Mouse (Mus musculus) lung, postnatal 36 days (tissue): ENCODE data around the gene Itih2.

Source experiments
- DNase-seq: peaks from one replicate; pipeline ENCODE4 v3.0.0; 2022; ENCODE audit warnings: mixed read lengths

The Itih2 gene

DNA sequence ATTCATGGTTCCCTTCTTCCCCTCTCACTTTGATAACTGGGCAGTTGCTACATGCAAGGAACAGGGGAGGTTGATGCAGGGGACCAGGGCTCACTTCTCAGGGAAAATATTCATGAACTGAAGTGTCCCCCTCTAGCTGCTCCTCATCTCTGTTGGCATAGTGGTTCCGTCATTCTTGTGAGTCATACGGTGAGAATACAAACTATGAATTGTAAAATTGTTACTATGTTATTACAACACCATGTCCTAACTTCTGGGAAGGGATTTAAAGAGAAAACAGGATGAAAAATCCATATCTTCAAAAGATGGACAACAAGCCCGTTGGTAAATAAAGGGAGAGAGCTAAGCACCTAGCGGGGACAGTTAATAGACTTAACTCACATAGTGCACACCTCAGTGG lies at the start of gene Itih2:
Gene Itih2, minus strand, starts transcription at position 101 of the 400 bp plus-strand sequence.
- DNase-seq = no peak

GRCm38 (mm10) chr2:10169991-10170390 lies 38.8 kb upstream of the Itih2 start:
- DNase-seq = no peak

GRCm38 (mm10) chr2:10168016-10168415 lies 36.8 kb upstream of the Itih2 start:
- DNase-seq = no peak

DNA sequence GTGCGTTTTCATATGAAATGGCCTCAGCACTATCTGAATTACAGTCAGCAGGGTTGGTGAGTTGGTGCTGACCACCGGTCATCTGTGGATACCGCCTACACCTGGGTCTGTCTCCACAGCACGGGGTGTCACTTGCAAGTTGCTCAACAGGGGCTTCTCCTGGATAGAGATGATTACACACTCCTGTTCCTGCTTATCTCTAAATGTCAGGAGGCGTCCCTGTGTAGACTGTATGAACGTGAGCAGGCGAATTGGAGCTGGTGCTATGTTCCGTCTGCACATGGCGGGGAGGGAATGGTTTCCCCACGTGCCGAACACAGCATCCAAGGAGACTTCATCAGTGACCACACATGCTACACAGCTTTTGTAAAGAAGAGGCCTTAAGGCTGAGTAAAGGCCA lies 36.1 kb upstream of the Itih2 start:
- DNase-seq = no peak

GRCm38 (mm10) chr2:10166635-10167034 lies 35.4 kb upstream of the Itih2 start:
- no peak for DNase-seq

- DNase-seq = no peak
Observed at GRCm38 (mm10) chr2:10162011-10162410, 30.8 kb upstream of the Itih2 start.

DNA sequence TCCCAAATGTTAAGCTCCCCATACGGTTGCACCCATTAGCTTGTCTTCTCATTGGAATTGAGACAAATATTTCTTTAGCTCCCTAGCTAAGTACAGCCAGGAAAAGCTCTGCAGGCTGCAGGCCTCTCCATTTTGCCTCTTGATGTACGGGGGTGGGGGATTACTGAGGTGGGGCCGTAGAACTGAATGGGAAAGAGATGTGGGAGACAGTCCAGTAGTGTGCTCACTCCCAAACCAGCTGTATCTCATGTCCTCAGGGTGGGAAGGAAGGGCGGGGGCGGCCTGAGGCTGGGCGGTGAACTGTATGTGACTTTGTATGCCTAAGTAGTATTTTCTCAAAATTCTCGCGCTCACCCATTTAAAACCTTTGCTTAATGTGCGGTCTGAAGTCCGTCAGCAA lies 26.0 kb upstream of the Itih2 start:
- DNase-seq = no peak

GRCm38 (mm10) chr2:10153201-10154075 lies 22.2 kb upstream of the Itih2 start, which contains the start of gene Itih5:
Gene Itih5 (plus strand): TSS chr2:10153571.
- peak; percentile 67 for DNase-seq

- peak; percentile 14 for DNase-seq
Observed at GRCm38 (mm10) chr2:10152590-10152989, 21.4 kb upstream of the Itih2 start.

DNA sequence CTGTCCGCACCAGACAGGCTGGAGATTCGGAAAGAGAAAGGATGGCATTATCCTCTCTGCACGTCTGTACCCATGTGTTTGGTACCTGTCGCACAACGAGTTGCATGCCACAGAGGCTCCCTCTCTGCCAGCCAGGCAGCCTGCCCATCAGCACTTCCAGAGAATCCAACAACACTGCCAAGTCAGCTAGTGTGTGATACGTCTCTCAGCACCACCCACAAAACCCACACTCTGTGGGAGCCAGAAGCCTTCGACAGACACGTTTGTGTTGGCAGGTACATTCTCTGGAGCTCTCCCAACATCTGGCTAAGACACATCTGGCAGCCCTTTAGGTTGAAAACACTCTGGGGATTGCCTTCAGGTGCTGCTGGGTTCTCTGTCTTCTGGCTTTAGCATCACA lies 16.0 kb upstream of the Itih2 start:
- DNase-seq = no peak

GRCm38 (mm10) chr2:10145514-10145913 lies 14.3 kb upstream of the Itih2 start:
- no peak for DNase-seq

DNA sequence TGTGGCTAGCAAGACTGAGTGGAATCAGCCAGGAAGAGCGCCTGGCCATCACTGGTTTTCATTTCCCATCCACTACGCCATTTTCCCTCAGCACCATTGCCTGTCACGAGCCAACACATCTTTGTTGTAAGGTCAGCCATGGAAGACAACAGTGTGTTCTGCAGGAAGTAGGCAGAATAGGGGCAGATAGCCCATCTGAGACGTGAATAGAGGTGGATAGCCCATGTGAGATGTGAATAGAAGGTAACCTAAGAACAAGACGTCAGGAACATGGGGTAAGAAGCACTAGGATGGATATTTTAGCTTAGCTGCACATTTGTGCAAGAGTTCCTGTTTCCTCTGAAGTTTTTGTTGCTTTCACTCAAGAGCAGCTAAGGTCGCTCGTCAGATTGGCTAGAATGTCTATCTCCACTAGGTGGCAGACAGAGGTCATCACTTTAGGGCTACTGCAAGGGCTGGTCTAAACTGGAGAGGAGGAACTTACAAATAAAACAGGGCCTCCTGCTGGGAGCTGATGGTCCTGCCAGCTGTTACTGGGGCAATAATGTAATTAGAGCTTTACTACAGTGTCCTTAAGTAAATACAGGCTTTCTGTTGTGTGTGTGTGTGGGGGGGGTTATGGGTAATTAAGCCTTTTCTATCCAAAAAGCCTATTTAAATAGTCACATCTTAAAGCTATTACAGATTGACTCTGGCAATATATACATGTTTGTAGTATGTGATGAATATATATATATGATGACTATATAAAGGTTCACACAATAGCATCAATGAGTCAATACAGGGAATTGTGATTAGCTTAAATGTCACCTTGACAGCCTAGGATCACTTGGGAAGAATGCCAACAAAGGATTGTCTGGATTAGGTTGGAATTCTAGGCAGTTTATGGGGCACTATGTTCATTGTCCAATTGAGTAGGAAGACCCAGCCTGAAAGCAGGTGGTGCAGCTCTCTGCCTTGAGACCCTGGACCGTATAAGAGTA lies 11.6 kb upstream of the Itih2 start:
- peak; percentile 89 for DNase-seq

DNA sequence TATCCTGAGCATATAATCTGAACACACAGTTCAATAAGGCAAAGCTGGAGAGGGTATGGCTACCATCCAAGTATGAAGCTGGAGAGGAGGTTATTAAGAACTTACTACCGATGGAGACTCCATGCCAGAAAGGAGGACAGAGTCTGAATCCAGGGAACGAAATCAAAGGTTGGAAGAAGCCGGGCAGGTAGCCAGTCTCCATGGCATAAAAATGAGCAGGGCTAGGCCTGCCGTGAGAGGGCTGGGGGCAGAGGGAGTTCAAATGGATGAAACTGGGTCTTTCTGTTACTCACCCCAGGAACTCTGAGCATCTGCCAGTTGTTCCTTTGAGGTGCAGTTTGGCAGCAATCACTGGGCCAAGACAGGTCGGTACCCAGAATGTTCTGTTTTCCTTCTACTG lies 9.3 kb upstream of the Itih2 start:
- no peak for DNase-seq

DNA sequence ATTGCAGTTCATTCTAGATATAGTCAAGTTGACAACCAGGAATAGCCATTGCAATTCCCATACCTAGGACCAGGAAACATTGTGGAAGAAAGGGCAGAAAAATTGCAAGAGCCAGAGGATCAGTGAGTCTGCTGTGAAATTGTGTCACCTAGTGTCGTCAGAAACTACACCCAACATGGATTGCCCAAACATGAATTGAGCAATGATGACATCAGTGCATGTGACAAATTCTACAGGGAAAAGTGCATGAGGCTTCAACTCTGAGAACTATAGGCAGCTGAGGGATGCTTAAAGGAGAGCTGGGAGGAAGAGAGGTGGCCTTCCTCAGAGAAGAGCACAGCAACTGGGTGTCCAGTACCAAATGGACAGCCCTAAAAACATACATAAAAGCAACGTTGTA lies 6.1 kb upstream of the Itih2 start:
- peak; percentile 13 for DNase-seq

DNA sequence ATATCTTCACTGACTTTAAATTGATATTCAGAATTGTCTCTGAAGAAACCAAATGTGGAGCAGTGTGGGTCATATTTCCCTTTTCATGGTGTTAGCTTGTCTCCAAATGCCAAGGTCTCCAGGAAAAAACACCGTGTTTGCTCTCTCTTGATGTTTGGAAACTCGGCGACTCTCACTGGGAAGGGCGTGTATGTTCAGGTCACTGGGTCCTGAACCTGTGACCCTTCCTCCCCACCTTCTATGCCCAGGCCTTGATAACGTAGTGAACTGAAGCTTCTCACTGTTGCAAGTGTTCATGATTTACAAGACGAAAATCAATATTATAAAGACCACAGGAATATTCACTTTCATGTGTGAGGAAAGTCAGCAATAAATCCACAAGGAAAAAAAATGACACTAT lies 2.7 kb upstream of the Itih2 start:
- DNase-seq = no peak

GRCm38 (mm10) chr2:10132128-10132527 lies 932 bp upstream of the Itih2 start:
- no peak for DNase-seq

DNA sequence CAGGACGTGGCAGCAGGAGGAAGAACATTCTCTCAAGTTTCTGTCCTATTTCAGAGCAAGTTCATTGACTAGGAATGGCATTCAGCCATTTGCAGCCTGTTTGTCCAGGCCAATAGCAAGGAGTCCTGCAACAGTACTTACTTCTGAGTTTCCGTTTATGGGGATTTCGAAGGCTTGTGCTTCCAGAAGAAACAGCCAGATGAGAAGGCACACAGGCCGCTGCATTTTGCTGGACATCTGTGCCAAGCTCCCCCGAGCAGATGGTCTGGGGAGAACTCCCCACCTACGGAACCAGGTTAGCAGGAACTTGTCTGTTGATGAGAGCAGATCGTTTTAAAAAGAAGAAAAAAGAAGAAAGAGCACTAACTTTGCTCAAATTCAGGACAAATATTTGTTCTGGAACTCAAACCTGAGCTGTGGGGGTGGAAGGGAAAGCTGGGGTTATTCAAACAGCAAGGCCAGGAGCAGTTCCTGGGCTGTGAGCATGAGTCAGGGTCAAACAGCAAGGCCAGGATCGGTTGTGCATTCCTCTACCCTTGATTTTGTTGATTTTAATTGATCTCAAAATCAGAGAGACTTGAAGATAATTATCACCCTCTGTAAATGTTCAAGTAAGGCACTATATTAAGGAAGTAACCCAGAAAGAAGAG lies 730 bp downstream of the Itih2 start:
- no peak for DNase-seq

DNA sequence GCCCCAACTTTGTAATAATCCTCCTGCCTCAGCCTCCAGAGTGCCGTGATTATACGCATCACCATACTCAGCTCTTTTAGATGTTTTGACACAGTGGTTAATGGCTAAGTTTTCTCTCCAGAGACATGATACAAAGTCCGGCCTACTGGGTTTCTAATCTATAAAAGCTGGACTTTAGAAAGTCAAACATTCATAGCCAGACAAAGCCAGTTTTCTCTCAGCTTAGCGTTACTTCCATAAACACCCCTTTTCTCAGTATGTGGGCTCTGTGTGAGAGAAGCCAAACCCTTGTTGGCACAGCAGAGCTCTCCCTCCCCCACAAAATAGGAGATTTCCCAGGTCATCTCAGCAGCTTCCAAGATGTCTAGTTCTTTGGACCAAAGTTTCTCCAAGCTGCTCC lies 2.6 kb downstream of the Itih2 start:
- no peak for DNase-seq

DNA sequence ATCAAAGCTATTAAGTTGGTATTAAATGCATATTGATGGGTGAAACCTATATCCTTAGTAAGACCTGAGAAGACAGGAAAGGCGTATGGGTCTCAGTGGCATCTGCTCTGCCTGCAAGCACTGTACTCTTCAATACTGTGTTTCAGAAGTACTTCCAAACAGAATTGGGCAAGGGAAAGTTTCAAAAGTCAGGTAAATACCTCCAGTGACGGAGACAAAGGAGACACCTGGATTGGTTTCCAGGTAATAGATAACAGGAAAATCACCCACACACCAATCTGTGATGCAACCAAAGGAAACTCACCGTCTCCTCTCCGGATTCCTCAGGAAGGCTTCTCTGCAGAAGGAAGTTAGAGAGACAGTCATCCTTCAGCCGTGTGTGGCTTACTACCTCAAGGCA lies 3.7 kb downstream of the Itih2 start:
- DNase-seq = no peak

DNA sequence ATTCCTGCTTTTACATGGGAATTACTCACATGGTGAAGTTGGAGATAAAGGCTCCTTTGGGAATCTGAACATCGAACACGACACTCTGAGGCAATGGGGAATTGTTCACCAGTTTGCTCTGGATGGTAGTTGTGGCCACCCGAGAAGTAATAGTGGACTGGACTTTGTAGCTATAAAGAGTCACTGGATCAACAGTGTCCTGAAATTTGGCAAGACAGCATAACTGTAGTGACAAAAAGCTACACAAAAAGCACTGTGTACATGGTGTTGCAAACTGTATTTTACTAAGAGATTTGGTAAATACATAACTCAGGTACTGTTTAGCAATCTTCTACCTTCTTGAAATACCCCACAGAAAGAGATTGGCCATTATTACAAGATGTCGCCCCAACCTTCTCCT lies 5.1 kb downstream of the Itih2 start:
- DNase-seq = no peak

- DNase-seq = no peak
Observed at GRCm38 (mm10) chr2:10121826-10122225, 9.4 kb downstream of the Itih2 start.

DNA sequence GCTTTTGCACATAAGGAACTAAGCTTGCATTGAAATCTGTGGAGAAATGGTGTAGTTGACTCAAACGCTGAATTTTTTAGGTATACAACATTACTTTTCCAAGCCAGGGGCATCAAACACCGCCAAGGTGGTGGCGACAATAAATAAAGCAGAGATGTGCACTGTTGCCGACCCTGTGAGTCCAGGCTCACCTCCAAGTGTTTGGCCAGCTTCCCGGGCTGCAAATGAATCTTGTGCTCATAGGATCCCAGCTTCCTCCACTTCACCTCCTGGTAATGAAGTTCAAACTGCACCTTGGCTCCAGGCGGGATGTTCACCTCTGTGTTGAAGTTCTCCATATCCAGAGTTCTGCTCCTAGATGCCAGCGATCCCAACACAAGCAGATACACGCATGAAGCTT lies 11.9 kb downstream of the Itih2 start:
- DNase-seq = no peak

DNA sequence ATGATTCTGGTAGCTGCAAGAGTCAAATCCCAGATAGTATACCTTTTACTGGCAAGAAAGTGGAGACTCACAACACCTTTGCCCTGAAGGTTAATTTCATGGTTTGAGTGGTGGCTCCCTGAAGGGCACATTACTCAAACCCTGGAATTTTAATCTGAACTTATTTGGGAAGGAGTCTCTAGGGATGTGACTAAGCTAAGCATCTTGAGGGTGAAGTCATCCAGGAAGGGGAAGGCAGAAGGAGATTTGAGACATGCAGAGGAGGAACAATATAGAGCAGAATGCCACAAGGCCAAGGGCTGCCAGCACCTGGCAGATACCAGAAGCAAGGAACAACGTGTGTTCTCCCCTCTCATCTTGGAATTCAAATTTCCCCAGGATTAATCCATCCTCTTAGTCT lies 12.4 kb downstream of the Itih2 start:
- no peak for DNase-seq
